Mouse (Mus musculus): ENCODE measurements at regions not wholly inside any gene's neighbourhood (a gene's known extent, or its start where the extent isn't known, plus 50 kb on each side); places are given as distances from the start of the nearest gene placed in this dataset.

GRCm38 (mm10) chr3:120886063-120886841 is 285.2 kb downstream of the Rwdd3 start:
- TF ChIP-seq CTCF (IDR thresholded peaks at IDR 0.05; ENCODE audit: borderline replicate concordance, insufficient read depth, low read depth, low read length) (no peak), POLR2A (IDR thresholded peaks at IDR 0.05; ENCODE audit: borderline replicate concordance, insufficient read depth, low read length) (peak; percentile 15; the same call in 1 of the 2 replicates)
